Mouse (Mus musculus): ENCODE data around the gene Chn2. TPM values are rescaled to one million over a fixed set of nuclear protein-coding genes. Genes with fewer than 3 reads are reported as not detected.

Gene Chn2
- polyA plus RNA-seq, 1 experiment from 2014 or later, result 12.4 TPM

DNA sequence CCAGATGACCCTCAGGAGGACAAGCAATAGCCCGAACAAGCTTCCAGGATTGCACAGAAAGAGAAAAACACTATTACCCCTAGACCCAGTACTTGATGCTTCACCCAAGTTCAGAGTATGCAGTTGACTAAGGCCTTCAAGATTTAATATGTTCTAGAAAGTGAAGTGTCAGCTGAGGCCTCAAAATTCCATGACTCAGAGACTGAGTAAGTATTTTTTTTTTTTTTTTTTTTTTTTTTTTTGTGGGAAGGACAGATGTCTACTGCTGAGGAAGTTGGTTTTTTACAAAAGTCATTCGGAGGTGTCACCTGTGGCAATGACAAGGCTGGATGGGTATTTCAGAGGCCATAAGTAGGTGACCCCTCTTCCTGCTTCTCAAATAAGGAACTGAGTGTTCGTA, 290.2 kb downstream of the Chn2 start:
- WGBS, result 79% methylated on average over 3 of the region's 3 CpGs

DNA sequence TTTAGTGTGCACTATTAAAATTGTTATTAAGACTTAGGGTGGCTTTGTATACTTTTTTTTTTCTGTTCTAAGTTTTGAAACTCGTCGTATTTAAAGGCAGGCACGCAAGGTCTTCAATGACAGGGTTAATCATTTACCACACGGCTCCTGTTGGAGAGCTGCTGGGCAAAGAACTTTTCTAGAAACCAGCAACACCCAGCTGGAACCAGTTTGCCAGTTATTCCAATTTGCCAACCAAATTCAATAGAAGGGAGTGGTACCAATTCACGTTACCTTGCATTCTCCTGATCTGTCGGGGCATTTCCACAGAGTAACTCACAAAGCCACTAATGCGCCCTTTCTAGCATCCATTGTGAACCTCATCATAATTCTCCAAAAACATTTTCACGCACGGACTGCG, 290.8 kb downstream of the Chn2 start:
- ATAC-seq (ENCODE audit: low FRiP score, low read depth), result no peak
- no peak overlapping the region for H3K9ac ChIP-seq
- H3K27ac ChIP-seq, result no peak overlapping the region
- 89% methylated on average over 10 of the region's 10 CpGs for WGBS
- H3K27me3 ChIP-seq, result peaks cover 61% of the 10 kb centered on the region
- H3K9me3 ChIP-seq, result no peaks in the 10 kb centered on the region
- H3K4me1 ChIP-seq, result peaks cover 49% of the 10 kb centered on the region
- no peaks in the 10 kb centered on the region for H3K36me3 ChIP-seq
- no peak overlapping the region for H3K4me3 ChIP-seq
- H3K4me2 ChIP-seq (replicated peaks), result no peak overlapping the region

More for the DNA sequence above, 290.2 kb downstream of the Chn2 start:
- Histone ChIP-seq H3K36me3 (no peaks in the 10 kb centered on the region), H3K27me3 (peaks cover 63% of the 10 kb centered on the region), H3K27ac (no peak overlapping the region), H3K9ac (no peak overlapping the region), H3K4me1 (peaks cover 49% of the 10 kb centered on the region), H3K9me3 (no peaks in the 10 kb centered on the region), H3K4me2 (replicated peaks) (no peak overlapping the region), H3K4me3 (no peak overlapping the region)
- no peak for ATAC-seq (ENCODE audit: low FRiP score, low read depth)

DNA sequence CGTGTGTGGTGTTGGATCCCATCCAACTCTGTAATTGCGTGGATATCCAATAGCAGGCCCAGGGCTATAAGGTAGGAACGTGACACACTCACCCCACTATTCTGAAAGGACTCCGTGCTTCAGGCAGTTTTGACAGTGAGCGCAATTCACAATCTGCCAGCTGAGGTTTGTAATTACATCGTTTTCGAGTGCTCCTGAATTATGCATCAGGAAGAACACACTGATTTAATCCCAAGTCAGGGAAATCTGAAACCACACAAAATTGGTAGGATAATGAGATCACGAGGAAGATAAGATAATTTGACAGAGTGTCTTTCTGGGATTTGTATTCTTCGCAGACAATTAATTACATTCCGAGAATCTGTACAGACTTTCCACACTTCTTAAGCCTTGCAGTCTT, 292.4 kb downstream of the Chn2 start:
- H3K27me3 ChIP-seq, result peaks cover 57% of the 10 kb centered on the region

DNA sequence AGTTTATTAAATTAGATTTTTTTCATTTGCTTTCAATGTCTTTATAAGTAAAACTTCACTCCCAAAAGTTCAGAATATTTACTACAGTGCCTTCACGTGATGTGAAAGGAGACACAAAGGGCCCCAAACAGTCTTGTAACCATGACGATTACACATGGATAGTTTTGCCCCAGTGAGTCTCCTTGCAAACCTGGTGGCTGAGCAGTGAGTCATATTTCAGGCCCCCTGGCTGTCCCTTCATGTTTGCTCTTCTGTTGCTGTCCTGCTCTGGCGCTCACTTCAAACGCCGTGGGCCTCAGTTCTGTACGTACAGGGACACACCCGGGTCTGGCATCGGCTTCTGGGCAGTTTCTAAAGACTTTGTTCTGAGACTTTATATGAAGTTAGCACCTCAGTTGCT, 292.8 kb downstream of the Chn2 start:
- no peak for ATAC-seq (ENCODE audit: low FRiP score, low read depth)
- H3K9me3 ChIP-seq, result no peaks in the 10 kb centered on the region
- peaks cover 42% of the 10 kb centered on the region for H3K4me1 ChIP-seq
- WGBS, result 44% methylated on average over 8 of the region's 8 CpGs
- H3K27me3 ChIP-seq, result peaks cover 52% of the 10 kb centered on the region
- H3K9ac ChIP-seq, result no peak overlapping the region
- H3K4me3 ChIP-seq, result no peak overlapping the region
- no peaks in the 10 kb centered on the region for H3K36me3 ChIP-seq
- no peak overlapping the region for H3K27ac ChIP-seq
- no peak overlapping the region for H3K4me2 ChIP-seq (replicated peaks)

More for the DNA sequence above, 292.4 kb downstream of the Chn2 start:
- 33% methylated on average over 10 of the region's 10 CpGs for WGBS
- no peak overlapping the region for H3K27ac ChIP-seq
- H3K4me2 ChIP-seq (replicated peaks), result no peak overlapping the region
- peaks cover 47% of the 10 kb centered on the region for H3K4me1 ChIP-seq
- H3K9me3 ChIP-seq, result no peaks in the 10 kb centered on the region
- H3K36me3 ChIP-seq, result no peaks in the 10 kb centered on the region
- no peak overlapping the region for H3K4me3 ChIP-seq
- ATAC-seq (ENCODE audit: low FRiP score, low read depth), result no peak
- H3K9ac ChIP-seq, result no peak overlapping the region

DNA sequence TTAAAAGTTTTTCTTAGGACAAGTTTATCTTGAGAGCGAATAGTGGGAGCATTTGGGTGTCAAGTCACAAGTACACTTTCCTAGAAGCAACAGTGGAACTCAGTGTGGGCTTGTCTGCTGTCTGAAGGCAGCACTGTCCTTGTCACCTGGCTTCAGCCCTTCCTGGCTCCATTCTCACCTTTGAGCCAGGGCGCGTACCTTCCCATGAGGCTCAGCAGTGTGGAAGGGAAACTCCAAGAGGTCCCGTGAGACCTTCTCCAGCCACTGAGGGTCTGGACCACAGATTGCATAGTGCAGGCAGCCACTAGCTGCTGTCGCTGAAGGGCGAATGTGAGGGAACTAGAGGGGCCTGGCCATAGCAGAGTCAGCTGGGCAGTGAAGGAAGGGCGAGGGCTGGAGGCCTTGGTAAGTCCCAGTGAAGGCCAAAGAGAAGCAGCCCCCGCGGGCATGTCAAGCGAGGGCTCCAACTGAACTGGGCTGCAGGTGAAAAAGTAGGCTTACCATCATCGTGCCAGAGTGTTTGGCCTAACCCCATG, 293.8 kb downstream of the Chn2 start:
- Histone ChIP-seq H3K9me3 (no peaks in the 10 kb centered on the region), H3K36me3 (no peaks in the 10 kb centered on the region), H3K4me3 (no peak overlapping the region), H3K27ac (no peak overlapping the region), H3K4me1 (peaks cover 33% of the 10 kb centered on the region), H3K4me2 (replicated peaks) (no peak overlapping the region), H3K9ac (no peak overlapping the region), H3K27me3 (peaks cover 42% of the 10 kb centered on the region)
- no peak for ATAC-seq (ENCODE audit: low FRiP score, low read depth)
- 54% methylated on average over 11 of the region's 11 CpGs for WGBS

- H3K9me3 ChIP-seq, result no peaks in the 10 kb centered on the region
- H3K27ac ChIP-seq, result no peak overlapping the region
- H3K4me3 ChIP-seq, result no peak overlapping the region
- peaks cover 32% of the 10 kb centered on the region for H3K4me1 ChIP-seq
- no peak overlapping the region for H3K9ac ChIP-seq
- 19% methylated on average over 9 of the region's 9 CpGs for WGBS
- H3K36me3 ChIP-seq, result no peaks in the 10 kb centered on the region
- H3K27me3 ChIP-seq, result peaks cover 36% of the 10 kb centered on the region
- H3K4me2 ChIP-seq (replicated peaks), result no peak overlapping the region
- ATAC-seq (ENCODE audit: low FRiP score, low read depth), result no peak
Measured at GRCm38 (mm10) chr6:54333652-54334396, 294.5 kb downstream of the Chn2 start.

GRCm38 (mm10) chr6:54337321-54337720, 298.0 kb downstream of the Chn2 start:
- H3K9ac ChIP-seq, result no peak overlapping the region
- peaks cover 20% of the 10 kb centered on the region for H3K27me3 ChIP-seq
- no peak overlapping the region for H3K4me3 ChIP-seq
- no peaks in the 10 kb centered on the region for H3K36me3 ChIP-seq
- H3K9me3 ChIP-seq, result no peaks in the 10 kb centered on the region
- ATAC-seq (ENCODE audit: low FRiP score, low read depth), result no peak
- no peak overlapping the region for H3K4me2 ChIP-seq (replicated peaks)
- peaks cover 19% of the 10 kb centered on the region for H3K4me1 ChIP-seq
- WGBS, result 59% methylated on average over 6 of the region's 6 CpGs
- H3K27ac ChIP-seq, result no peak overlapping the region

DNA sequence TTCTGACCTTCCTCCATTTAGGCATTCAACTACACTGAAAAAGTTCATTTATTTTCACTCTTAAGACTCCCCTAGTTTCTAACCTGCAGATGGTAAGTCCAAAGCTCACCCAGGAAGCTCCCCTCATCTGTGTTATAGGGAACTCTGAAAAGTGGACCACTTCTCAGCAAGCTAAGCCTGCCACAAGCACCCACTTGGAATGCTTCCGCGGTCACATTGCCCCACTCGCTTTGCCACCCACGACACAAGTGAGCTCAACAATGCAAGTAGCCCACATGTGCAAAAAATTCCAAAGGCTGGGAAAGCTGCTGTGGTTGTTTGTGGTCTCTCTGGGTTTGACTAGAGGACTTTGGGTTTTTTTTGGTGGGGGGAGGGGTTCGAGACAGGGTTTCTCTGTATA, 301.8 kb downstream of the Chn2 start:
- Histone ChIP-seq H3K27ac (no peak overlapping the region), H3K9me3 (no peaks in the 10 kb centered on the region), H3K4me2 (replicated peaks) (no peak overlapping the region), H3K4me1 (no peaks in the 10 kb centered on the region), H3K27me3 (peaks cover 3% of the 10 kb centered on the region), H3K4me3 (no peak overlapping the region), H3K9ac (no peak overlapping the region), H3K36me3 (no peaks in the 10 kb centered on the region)
- no peak for ATAC-seq (ENCODE audit: low FRiP score, low read depth)
- 85% methylated on average over 5 of the region's 5 CpGs for WGBS

DNA sequence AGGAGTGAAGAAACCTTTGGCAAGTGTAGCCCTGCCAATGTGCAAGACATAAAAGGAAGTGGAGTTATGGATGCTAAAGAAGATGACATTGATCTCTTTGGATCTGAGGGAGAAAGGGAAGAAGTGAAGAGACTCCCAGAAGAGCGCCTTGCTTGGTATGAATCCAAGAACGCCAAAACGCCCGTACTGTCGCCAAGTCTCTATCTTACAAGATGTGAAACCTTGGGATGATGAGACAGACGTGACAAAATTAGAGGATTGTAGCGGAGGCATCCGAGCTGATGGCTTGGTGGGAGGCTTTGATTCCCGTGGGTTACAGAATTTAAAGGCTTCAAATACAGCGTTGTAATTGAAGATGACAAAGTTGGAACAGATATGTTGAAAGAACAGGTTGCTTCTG, 302.9 kb downstream of the Chn2 start:
- Histone ChIP-seq H3K9ac (no peak overlapping the region), H3K4me2 (replicated peaks) (no peak overlapping the region), H3K9me3 (no peaks in the 10 kb centered on the region), H3K27ac (no peak overlapping the region), H3K4me1 (no peaks in the 10 kb centered on the region), H3K4me3 (no peak overlapping the region), H3K27me3 (no peaks in the 10 kb centered on the region), H3K36me3 (no peaks in the 10 kb centered on the region)
- 90% methylated on average over 10 of the region's 10 CpGs for whole genome bisulfite sequencing
- ATAC-seq (ENCODE audit: low FRiP score, low read depth), result no peak

Other genes with a start within 250 kb of the Chn2 start
- gene Tril, start 218.7 kb upstream of the Chn2 start, polyA plus RNA-seq (2015; fragmentation: Nextera tagmentation; extraction: Ambion mirVana), result 93.3 and 104 TPM in 2 replicates
- gene Cpvl, start 60.9 kb upstream of the Chn2 start, polyA plus RNA-seq (2015; fragmentation: Nextera tagmentation; extraction: Ambion mirVana), result 0.63 and 0.88 TPM in 2 replicates